Comparison of ENCODE assay signal across 10 mouse cellular contexts in the genomic region with DNA sequence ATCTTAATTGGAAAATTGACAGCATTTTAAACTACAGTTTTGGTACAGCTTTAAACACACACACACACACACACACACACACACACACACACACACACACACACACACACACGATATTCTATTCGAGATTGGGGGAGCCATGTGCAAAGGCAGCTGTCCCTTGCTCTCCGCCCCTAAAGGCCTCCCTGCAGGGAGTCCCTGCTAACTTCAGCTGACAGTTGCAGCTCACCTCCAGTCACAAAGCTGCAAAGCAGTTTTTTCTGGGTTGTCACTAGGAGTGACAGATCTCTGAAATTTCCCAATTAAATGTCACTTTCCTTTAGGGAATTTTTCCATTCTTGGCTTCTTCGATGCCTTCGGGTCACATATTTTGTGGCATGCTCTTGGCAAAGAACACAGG. TPM values are rescaled to one million over a fixed set of nuclear protein-coding genes. Genes with fewer than 3 reads are reported as not detected.
DNase-seq lines count a peak whose midpoint lies in the region; ATAC-seq lines count a peak whose summit lies in the region.
"Had no signal": no experiment of that assay in that cellular context is flagged by ENCODE, and none has a peak within 500 bp of the region (broad histone marks: within the 10 kb centered on the region; RNA-seq: fewer than 3 reads in every experiment).

No protein-coding gene starts in this region.

- ATAC-seq in neural tube, embryonic 11.5 days (ENCODE audit: insufficient read depth, low FRiP score, low TSS enrichment), result no peak
- ATAC-seq in liver, embryonic 13.5 days (ENCODE audit: low read depth), result no peak
- ATAC-seq: activated CD4-positive, CD25-positive, alpha-beta regulatory T cell, adult 4 months had no signal

- DNase-seq in embryo, embryonic 10.5 days (ENCODE audit: low spot score), result peak; percentile 55
- DNase-seq in embryo, embryonic 10 days (ENCODE audit: low spot score), result no peak
- no peak for DNase-seq in neural tube, embryonic 11.5 days (ENCODE audit: low spot score)
- DNase-seq in neural tube, embryonic 10.5 days (ENCODE audit: extremely low spot score, low spot score), result no peak
- no peak for DNase-seq in liver, embryonic 13.5 days
- no peak for DNase-seq in ovary, postnatal 36 days (ENCODE audit: low spot score)
- no peak for DNase-seq in layer of hippocampus, adult 9-10 months (ENCODE audit: low spot score)
- DNase-seq in spleen, postnatal 10 days (ENCODE audit: low spot score in 2 of 2), result no peak

- no peaks in the 10 kb centered on the region for H3K36me3 ChIP-seq in neural tube, embryonic 11.5 days (ENCODE audit: control insufficient read depth, insufficient read depth, low read length)
- no peaks in the 10 kb centered on the region for H3K36me3 ChIP-seq in liver, embryonic 13.5 days

- peak overlapping the region; percentile 67 for H3K9ac ChIP-seq in neural tube, embryonic 11.5 days (ENCODE audit: low read length)
- no peak overlapping the region for H3K9ac ChIP-seq in liver, embryonic 13.5 days
- H3K9ac ChIP-seq: liver, embryonic 14.5 days had no signal

- H3K9me3 ChIP-seq in neural tube, embryonic 11.5 days (ENCODE audit: control insufficient read depth, low read length), result no peaks in the 10 kb centered on the region
- no peaks in the 10 kb centered on the region for H3K9me3 ChIP-seq in liver, embryonic 13.5 days (replicated peaks)

- peak overlapping the region; percentile 70 for H3K4me2 ChIP-seq in neural tube, embryonic 11.5 days (ENCODE audit: low read depth)
- H3K4me2 ChIP-seq in liver, embryonic 13.5 days, result peak overlapping the region; percentile 39; the same call in 1 of the 2 replicates

- H3K27ac ChIP-seq in neural tube, embryonic 11.5 days (ENCODE audit: low read depth, low read length), result peak overlapping the region; percentile 77
- H3K27ac ChIP-seq in liver, embryonic 13.5 days, result no peak overlapping the region
- H3K27ac ChIP-seq: liver, embryonic 14.5 days had no signal

- 12% methylated on average over 5 of the region's 5 CpGs for WGBS in neural tube, embryonic 11.5 days
- 25% methylated on average over 5 of the region's 5 CpGs for WGBS in liver, embryonic 13.5 days (ENCODE audit: insufficient replicate concordance)

- peak overlapping the region; percentile 67 for H3K4me3 ChIP-seq in neural tube, embryonic 11.5 days (ENCODE audit: low read depth, low read length)
- H3K4me3 ChIP-seq in liver, embryonic 13.5 days (replicated peaks), result 0 out of 2 replicates have a peak overlapping the region, but pooled peaks have one; percentile 35

- no peaks in the 10 kb centered on the region for H3K27me3 ChIP-seq in neural tube, embryonic 11.5 days (ENCODE audit: control insufficient read depth, insufficient read depth, low read length)
- H3K27me3 ChIP-seq in liver, embryonic 13.5 days, result peaks cover 10% of the 10 kb centered on the region

- peaks cover 8% of the 10 kb centered on the region; the same call in 1 of the 2 replicates for H3K4me1 ChIP-seq in neural tube, embryonic 11.5 days (ENCODE audit: control insufficient read depth, insufficient read depth, low read length)
- H3K4me1 ChIP-seq in liver, embryonic 13.5 days (replicated peaks), result no peaks in the 10 kb centered on the region

RNA-seq across cellular contexts. Expression of a gene that starts 0.4 kb away (rescaled TPM):
- polyA plus RNA-seq in neural tube, embryonic 11.5 days (2014; fragmentation: Nextera tagmentation; extraction: Ambion mirVana), result 325 and 348 TPM in 2 replicates
- 39.9 and 50.2 TPM in 2 replicates for polyA plus RNA-seq in liver, embryonic 13.5 days (2015; fragmentation: Nextera tagmentation; extraction: Ambion mirVana)
- polyA plus RNA-seq: activated CD4-positive, CD25-positive, alpha-beta regulatory T cell, adult 4 months had no signal
